In genomic region chr2:165791026-165791425, GRCm38 (mm10) we compare ENCODE assay signal across 12 mouse cellular contexts.
DNase-seq lines count a peak whose midpoint lies in the region; ATAC-seq lines count a peak whose summit lies in the region.
"Had no signal": no experiment of that assay in that cellular context is flagged by ENCODE, and none has a peak within 500 bp of the region (broad histone marks: within the 10 kb centered on the region; RNA-seq: fewer than 3 reads in every experiment).

No protein-coding gene starts in this region.

- H3K9ac ChIP-seq in forebrain, embryonic 11.5 days (ENCODE audit: low read length), result no peak overlapping the region
- no peak overlapping the region for H3K9ac ChIP-seq in forebrain, embryonic 13.5 days
- no peak overlapping the region for H3K9ac ChIP-seq in midbrain, embryonic 13.5 days (replicated peaks)
- H3K9ac ChIP-seq: liver, embryonic 15.5 days had no signal

- H3K36me3 ChIP-seq in forebrain, embryonic 10.5 days (replicated peaks), result peaks cover 96% of the 10 kb centered on the region
- peaks cover 9% of the 10 kb centered on the region for H3K36me3 ChIP-seq in forebrain, embryonic 11.5 days (ENCODE audit: control insufficient read depth, insufficient read depth, low read length)
- H3K36me3 ChIP-seq in forebrain, embryonic 13.5 days (ENCODE audit: poor library complexity, severe bottlenecking), result peaks cover 93% of the 10 kb centered on the region
- peaks cover 93% of the 10 kb centered on the region for H3K36me3 ChIP-seq in midbrain, embryonic 13.5 days

- 72% methylated on average over 7 of the region's 7 CpGs for WGBS in forebrain, embryonic 10.5 days
- 67% methylated on average over 7 of the region's 7 CpGs for WGBS in forebrain, embryonic 11.5 days
- WGBS in forebrain, embryonic 13.5 days, result 51% methylated on average over 7 of the region's 7 CpGs
- WGBS in midbrain, embryonic 13.5 days, result 43% methylated on average over 7 of the region's 7 CpGs

- no peak overlapping the region for H3K4me2 ChIP-seq in forebrain, embryonic 11.5 days (ENCODE audit: low read depth, low read length, severe bottlenecking)
- H3K4me2 ChIP-seq in forebrain, embryonic 13.5 days, result no peak overlapping the region
- H3K4me2 ChIP-seq in midbrain, embryonic 13.5 days (replicated peaks), result no peak overlapping the region
- H3K4me2 ChIP-seq: liver, embryonic 15.5 days had no signal

- H3K27me3 ChIP-seq in forebrain, embryonic 10.5 days (ENCODE audit: poor library complexity, severe bottlenecking), result no peaks in the 10 kb centered on the region
- H3K27me3 ChIP-seq in forebrain, embryonic 11.5 days (ENCODE audit: control insufficient read depth, insufficient read depth, low read length), result no peaks in the 10 kb centered on the region
- H3K27me3 ChIP-seq in forebrain, embryonic 13.5 days, result no peaks in the 10 kb centered on the region
- no peaks in the 10 kb centered on the region for H3K27me3 ChIP-seq in midbrain, embryonic 13.5 days
- H3K27me3 ChIP-seq: liver, embryonic 15.5 days; megakaryocyte, embryonic 14.5 days had no signal

- H3K9me3 ChIP-seq in forebrain, embryonic 10.5 days, result no peaks in the 10 kb centered on the region
- H3K9me3 ChIP-seq in forebrain, embryonic 11.5 days (ENCODE audit: control insufficient read depth, low read length), result no peaks in the 10 kb centered on the region
- no peaks in the 10 kb centered on the region for H3K9me3 ChIP-seq in forebrain, embryonic 13.5 days (replicated peaks)
- H3K9me3 ChIP-seq in midbrain, embryonic 13.5 days, result no peaks in the 10 kb centered on the region
- H3K9me3 ChIP-seq: liver, embryonic 15.5 days; megakaryocyte, embryonic 14.5 days had no signal

- H3K27ac ChIP-seq in forebrain, embryonic 10.5 days, result 0 out of 2 replicates have a peak overlapping the region, but pooled peaks have one; percentile 11
- H3K27ac ChIP-seq in forebrain, embryonic 11.5 days (ENCODE audit: low read depth, low read length), result no peak overlapping the region; the same call in 1 of the 2 replicates
- H3K27ac ChIP-seq in forebrain, embryonic 13.5 days, result peak overlapping the region; percentile 48; the same call in 1 of the 2 replicates
- H3K27ac ChIP-seq in midbrain, embryonic 13.5 days, result peak overlapping the region; percentile 73
- H3K27ac ChIP-seq: gastrocnemius, adult 2 months; liver, embryonic 15.5 days had no signal

- ATAC-seq in forebrain, embryonic 11.5 days (replicated peaks; ENCODE audit: low FRiP score), result no peak
- ATAC-seq in forebrain, embryonic 13.5 days, result no peak
- peak; percentile 60; the same call in 1 of the 2 replicates for ATAC-seq in midbrain, embryonic 13.5 days

- H3K4me1 ChIP-seq in forebrain, embryonic 10.5 days, result peaks cover 9% of the 10 kb centered on the region
- H3K4me1 ChIP-seq in forebrain, embryonic 11.5 days (replicated peaks; ENCODE audit: control insufficient read depth, insufficient read depth, low read length), result 0 out of 2 replicates have a peak, but pooled peaks cover 5% of the 10 kb centered on the region
- peaks cover 28% of the 10 kb centered on the region for H3K4me1 ChIP-seq in forebrain, embryonic 13.5 days
- H3K4me1 ChIP-seq in midbrain, embryonic 13.5 days (replicated peaks), result peaks cover 21% of the 10 kb centered on the region

- no peak for DNase-seq in forebrain, embryonic 10.5 days (ENCODE audit: extremely low spot score, low spot score)
- DNase-seq in forebrain, embryonic 11.5 days (ENCODE audit: low spot score), result no peak
- DNase-seq in ES-CJ7 (ENCODE audit: low read depth, low spot score), result peak; percentile 87
- no peak for DNase-seq in urinary bladder, postnatal 14 days (ENCODE audit: low spot score)
- DNase-seq in cerebellum, adult 11 months, result no peak
- no peak for DNase-seq in cerebellum, adult 18-20 months
- DNase-seq: cerebellum, adult 11-12 months had no signal

- no peak overlapping the region for H3K4me3 ChIP-seq in forebrain, embryonic 10.5 days
- no peak overlapping the region for H3K4me3 ChIP-seq in forebrain, embryonic 11.5 days (ENCODE audit: low read depth, low read length)
- no peak overlapping the region for H3K4me3 ChIP-seq in forebrain, embryonic 13.5 days
- H3K4me3 ChIP-seq in midbrain, embryonic 13.5 days (replicated peaks), result no peak overlapping the region
- H3K4me3 ChIP-seq: gastrocnemius, adult 2 months; liver, embryonic 15.5 days; megakaryocyte, embryonic 14.5 days had no signal
